Mouse (Mus musculus) stomach, embryonic 14.5 days (tissue): ENCODE data around the gene Glp1r. TPM values are rescaled to one million over a fixed set of nuclear protein-coding genes. Genes with fewer than 3 reads are reported as not detected.

ENCODE experiments used
- ATAC-seq: fragments of 200-750 bp; cut with Nextera tagmentation; 2 replicates; pipeline ENCODE4 v1.8.0; 2017; ENCODE audit warnings: low read depth, moderate TSS enrichment; ENCODE audit not compliant: insufficient number of reproducible peaks, insufficient read depth, low FRiP score
- H3K27ac ChIP-seq: fragments of 300-500 bp; sonication (generic); 2 replicates; pipeline ENCODE4 v1.5.1; 2014; ENCODE audit warnings: mild to moderate bottlenecking, low read length, moderate library complexity, mixed read lengths
- H3K27me3 ChIP-seq: fragments of 300-500 bp; sonication (generic); 2 replicates; pipeline ENCODE4 v1.6.1; 2014; ENCODE audit warnings: low read length, control low read depth, mixed read lengths; ENCODE audit not compliant: control insufficient read depth, insufficient read depth
- H3K36me3 ChIP-seq: fragments of 300-500 bp; sonication (generic); 2 replicates; pipeline ENCODE4 v1.6.1; 2014; ENCODE audit warnings: mild to moderate bottlenecking, control low read depth, low read length, moderate library complexity, mixed read lengths; ENCODE audit not compliant: control insufficient read depth, insufficient read depth
- H3K4me1 ChIP-seq: fragments of 300-500 bp; sonication (generic); 2 replicates; pipeline ENCODE4 v1.6.1; 2014; ENCODE audit warnings: low read length, control low read depth, mixed read lengths; ENCODE audit not compliant: control insufficient read depth, insufficient read depth
- H3K4me2 ChIP-seq: fragments of 300-500 bp; sonication (generic); replicated peaks from 2 replicates; pipeline ENCODE4 v1.6.1; 2014; ENCODE audit warnings: low read depth, low read length, control low read depth
- H3K4me3 ChIP-seq: fragments of 300-500 bp; sonication (generic); 2 replicates; pipeline ENCODE4 v1.5.1; 2014; ENCODE audit warnings: low read depth, low read length, control low read depth
- H3K9ac ChIP-seq: fragments of 300-500 bp; sonication (generic); replicated peaks from 2 replicates; pipeline ENCODE4 v1.6.1; 2014; ENCODE audit warnings: low read depth, mild to moderate bottlenecking, control low read depth, low read length, moderate library complexity, mixed read lengths
- H3K9me3 ChIP-seq: fragments of 300-500 bp; sonication (generic); 2 replicates; pipeline ENCODE4 v1.6.1; 2016; ENCODE audit warnings: low read depth, low read length, control low read depth; ENCODE audit not compliant: control insufficient read depth
- WGBS: fragments of 180-500 bp; shearing (Covaris S2); extraction: QIAGEN DNeasy Blood & Tissue Kit; methylation state at CpG from one replicate; pipeline ENCODE4 v1.1.7; 2014; 5-methylcytosine and 5-hydroxymethylcytosine counted together
- polyA plus RNA-seq: library from polyadenylated mRNA; unstranded; fragments of >200 nt; fragmentation: Nextera tagmentation; extraction: Ambion mirVana; gene quantifications from 2 replicates; pipeline ENCODE4 v1.2.1, GENCODE M21; 2014

Gene Glp1r
- polyA plus RNA-seq, 1 experiment from 2014 or later, result 0.23 TPM

DNA sequence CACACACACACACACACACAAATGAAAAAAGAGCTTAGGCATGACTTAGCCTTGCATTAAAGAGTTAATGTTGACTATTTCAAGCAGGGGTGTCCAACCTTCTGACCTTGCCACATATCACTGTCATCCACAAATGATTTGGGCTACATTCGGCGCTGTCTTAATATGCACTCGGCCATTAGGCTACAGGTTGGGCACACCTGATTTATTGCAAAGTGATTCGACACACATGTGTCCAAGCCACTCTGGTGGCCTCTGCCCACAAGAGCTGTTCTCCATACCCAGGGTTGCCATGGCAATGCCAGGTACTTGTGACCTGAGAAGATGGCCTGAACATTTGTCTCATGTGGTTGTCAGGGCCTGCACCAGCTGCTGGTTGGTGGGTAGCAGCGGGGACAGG lies 31.2 kb downstream of the Glp1r start:
- H3K4me3 ChIP-seq, result no peak overlapping the region
- H3K9me3 ChIP-seq, result no peaks in the 10 kb centered on the region
- ATAC-seq, result no peak
- no peak overlapping the region for H3K27ac ChIP-seq
- H3K9ac ChIP-seq, result no peak overlapping the region
- H3K36me3 ChIP-seq, result no peaks in the 10 kb centered on the region
- H3K4me2 ChIP-seq, result no peak overlapping the region
- no peaks in the 10 kb centered on the region for H3K4me1 ChIP-seq
- WGBS, result 46% methylated on average over 5 of the region's 5 CpGs
- no peaks in the 10 kb centered on the region for H3K27me3 ChIP-seq

DNA sequence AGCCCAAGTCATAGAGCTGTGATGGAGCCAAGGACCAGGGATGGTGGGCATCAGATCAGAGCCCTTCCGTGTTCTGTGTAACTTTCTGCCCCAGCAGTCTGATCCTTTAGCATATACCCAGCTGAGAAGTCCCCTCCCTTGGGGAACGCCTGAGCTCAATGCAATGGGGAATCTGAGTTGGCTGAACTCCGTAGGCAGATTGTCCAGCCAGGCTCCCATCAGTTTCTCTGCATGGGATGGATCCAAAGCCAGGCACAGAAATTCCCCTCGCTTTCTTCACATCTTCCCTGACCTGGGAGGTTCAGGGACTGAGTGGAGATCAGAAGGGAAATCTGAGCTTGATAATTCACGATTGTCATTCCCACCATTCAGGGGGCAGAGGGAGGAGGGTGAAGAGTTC lies 33.7 kb downstream of the Glp1r start:
- ATAC-seq, result no peak
- Histone ChIP-seq H3K27me3 (no peaks in the 10 kb centered on the region), H3K4me3 (no peak overlapping the region), H3K9ac (no peak overlapping the region), H3K4me1 (no peaks in the 10 kb centered on the region), H3K27ac (no peak overlapping the region), H3K36me3 (no peaks in the 10 kb centered on the region), H3K4me2 (no peak overlapping the region), H3K9me3 (no peaks in the 10 kb centered on the region)
- 67% methylated on average over 5 of the region's 5 CpGs for WGBS

DNA sequence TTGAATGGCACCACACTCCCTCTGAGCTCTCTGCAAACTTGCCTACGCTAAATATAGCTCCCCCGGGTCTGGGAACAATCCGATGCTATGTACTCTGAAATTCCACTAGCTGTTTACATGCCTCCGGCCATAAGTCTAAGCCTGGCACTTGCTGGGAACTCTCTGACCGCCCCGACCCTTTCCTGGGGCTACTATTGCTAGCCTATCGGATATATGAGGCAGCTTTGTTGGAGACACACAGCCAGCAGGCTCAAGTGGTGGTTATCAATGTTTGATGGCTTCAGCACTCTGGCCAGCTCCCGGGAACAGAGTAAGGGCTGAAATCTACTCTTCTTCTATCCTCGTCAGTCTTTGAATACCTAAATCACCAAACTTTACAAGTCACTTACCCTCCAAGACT lies 36.9 kb downstream of the Glp1r start:
- Histone ChIP-seq H3K4me1 (no peaks in the 10 kb centered on the region), H3K27ac (no peak overlapping the region), H3K27me3 (no peaks in the 10 kb centered on the region), H3K9ac (no peak overlapping the region), H3K9me3 (no peaks in the 10 kb centered on the region), H3K4me2 (no peak overlapping the region), H3K4me3 (no peak overlapping the region), H3K36me3 (no peaks in the 10 kb centered on the region)
- no peak for ATAC-seq
- 44% methylated on average over 9 of the region's 9 CpGs for WGBS

DNA sequence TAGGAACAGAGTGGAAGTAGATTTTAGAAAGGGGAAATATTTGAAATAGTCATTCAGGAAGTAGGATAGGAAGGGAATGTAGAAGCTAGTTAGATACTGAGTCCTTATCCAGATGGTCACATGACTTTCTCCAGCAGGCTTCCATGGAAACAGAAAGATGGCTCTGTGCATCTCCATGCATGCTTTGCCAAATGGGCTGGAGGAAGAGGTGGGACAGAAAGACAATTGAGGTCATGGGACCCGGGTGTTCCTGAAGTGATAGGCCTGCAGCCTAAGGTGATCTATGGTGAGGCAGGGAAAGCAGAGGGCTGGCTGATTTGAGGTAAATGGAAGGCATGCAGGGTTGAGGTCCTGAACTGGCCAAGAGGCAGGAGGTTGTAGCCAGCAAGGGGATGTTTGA lies 46.8 kb downstream of the Glp1r start:
- no peak for ATAC-seq
- H3K36me3 ChIP-seq, result no peaks in the 10 kb centered on the region
- no peaks in the 10 kb centered on the region for H3K4me1 ChIP-seq
- no peaks in the 10 kb centered on the region for H3K27me3 ChIP-seq
- no peak overlapping the region for H3K4me2 ChIP-seq
- no peak overlapping the region for H3K4me3 ChIP-seq
- WGBS, result 82% methylated on average over 1 of the region's 1 CpGs
- no peaks in the 10 kb centered on the region for H3K9me3 ChIP-seq
- no peak overlapping the region for H3K27ac ChIP-seq
- H3K9ac ChIP-seq, result no peak overlapping the region

DNA sequence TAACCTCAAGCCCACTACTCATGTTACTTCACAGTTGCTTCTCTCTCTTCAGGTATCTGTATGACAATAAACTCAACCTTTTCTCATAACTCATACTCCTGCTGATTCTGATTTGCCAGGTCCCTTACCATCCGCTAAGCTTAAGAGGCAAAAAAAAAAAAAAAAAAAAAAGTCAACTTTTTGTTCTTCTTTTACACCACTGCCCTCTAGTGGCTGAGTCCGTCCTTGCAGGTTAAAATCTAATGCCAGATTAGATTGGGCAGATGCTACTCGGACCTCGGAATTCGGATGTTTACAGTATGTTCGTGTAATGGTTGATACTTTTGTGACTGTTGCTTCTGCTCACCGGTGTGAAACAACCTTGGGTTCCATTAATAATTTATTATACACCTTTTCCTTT lies 49.2 kb downstream of the Glp1r start:
- 3% methylated on average over 7 of the region's 7 CpGs for WGBS

DNA sequence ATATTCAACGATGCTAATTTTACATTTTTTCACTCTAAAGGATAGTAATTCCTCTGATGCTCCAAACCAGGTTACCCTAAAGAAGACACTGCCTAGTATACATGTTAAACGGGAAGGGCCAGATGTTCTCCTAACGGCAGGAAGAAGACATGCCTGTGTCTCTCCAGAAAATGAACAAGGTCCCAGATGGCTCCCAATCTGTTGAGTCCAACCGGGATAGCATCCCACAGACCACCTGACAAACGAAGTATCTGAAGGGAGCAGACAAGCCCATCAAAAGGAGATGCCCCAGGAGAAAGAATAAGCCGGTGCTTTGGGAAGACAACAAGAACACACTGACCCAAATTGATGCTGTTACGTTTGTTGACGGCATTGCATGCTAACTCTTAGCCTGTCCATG lies 50.0 kb downstream of the Glp1r start:
- Histone ChIP-seq H3K27me3 (no peaks in the 10 kb centered on the region), H3K9ac (no peak overlapping the region), H3K4me2 (no peak overlapping the region), H3K4me1 (no peaks in the 10 kb centered on the region), H3K9me3 (no peaks in the 10 kb centered on the region), H3K4me3 (no peak overlapping the region), H3K27ac (no peak overlapping the region), H3K36me3 (no peaks in the 10 kb centered on the region)
- ATAC-seq, result no peak
- WGBS, result 68% methylated on average over 8 of the region's 8 CpGs

More for the DNA sequence above, 49.2 kb downstream of the Glp1r start:
- Histone ChIP-seq H3K27me3 (no peaks in the 10 kb centered on the region), H3K36me3 (no peaks in the 10 kb centered on the region), H3K27ac (no peak overlapping the region), H3K4me2 (no peak overlapping the region), H3K9me3 (no peaks in the 10 kb centered on the region), H3K9ac (no peak overlapping the region), H3K4me1 (no peaks in the 10 kb centered on the region), H3K4me3 (no peak overlapping the region)
- no peak for ATAC-seq

DNA sequence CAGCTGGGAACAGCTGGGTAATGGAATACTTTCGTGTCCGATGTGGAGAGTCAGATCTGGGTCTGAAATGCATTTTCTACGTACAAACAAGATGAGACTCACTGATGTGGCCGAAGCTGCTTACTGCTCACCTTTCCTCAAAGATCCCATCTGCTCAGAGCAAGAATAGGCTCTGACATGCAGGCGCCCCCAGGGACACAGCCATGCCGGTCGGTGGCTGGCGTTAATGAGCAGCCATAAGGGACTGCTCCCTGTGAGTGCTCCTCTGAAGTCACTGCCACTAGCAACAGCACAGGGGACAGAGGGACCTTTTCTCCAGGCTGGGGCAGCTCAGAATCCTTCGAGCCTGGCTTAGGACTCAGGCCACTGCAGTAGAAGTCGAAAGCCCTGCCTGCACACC lies 52.7 kb downstream of the Glp1r start, which contains the start of gene Umodl1:
TSS of gene Umodl1 (plus strand) at position 301 of the 400 bp plus-strand sequence.
- Histone ChIP-seq H3K36me3 (no peaks in the 10 kb centered on the region), H3K9me3 (no peaks in the 10 kb centered on the region), H3K27me3 (no peaks in the 10 kb centered on the region), H3K27ac (no peak within 1 kb of the TSS), H3K9ac (no peak within 1 kb of the TSS), H3K4me3 (no peak within 1 kb of the TSS), H3K4me2 (no peak within 1 kb of the TSS), H3K4me1 (no peaks in the 10 kb centered on the region)
- WGBS, result 42% methylated on average over 10 of the region's 10 CpGs
- no peak for ATAC-seq

DNA sequence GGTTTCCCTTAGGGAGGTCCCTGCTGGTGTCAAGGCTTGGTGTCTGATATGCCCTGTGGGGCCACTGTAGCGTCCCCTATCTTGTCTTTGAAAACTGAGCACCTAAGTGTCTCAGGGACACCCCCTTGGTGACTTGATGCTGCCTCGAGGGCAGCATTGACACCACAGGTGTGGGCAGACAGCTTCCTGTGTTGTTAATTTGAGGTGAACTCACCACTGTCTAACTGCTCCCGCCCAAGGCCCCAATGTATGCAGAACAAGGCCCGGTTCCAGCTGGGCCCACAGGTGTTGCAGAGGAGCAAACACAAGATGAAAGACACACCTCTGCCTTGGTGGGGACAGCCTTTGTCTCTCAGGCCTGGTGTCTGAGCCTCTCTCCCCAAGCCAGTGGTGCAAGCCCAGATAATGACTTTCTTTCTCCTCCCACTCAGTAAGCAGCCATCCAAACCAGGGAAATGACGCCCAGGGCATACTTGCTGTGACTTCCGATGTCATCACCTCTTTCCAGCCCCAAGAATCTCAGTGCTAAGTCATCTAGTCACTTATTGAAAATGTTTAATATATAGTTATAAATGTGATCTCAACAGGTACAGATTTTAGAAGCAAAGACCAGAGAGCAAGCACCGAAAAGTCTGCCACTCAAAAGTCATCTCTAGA lies 60.4 kb downstream of the Glp1r start:
- 46% methylated on average over 7 of the region's 7 CpGs for WGBS
- ATAC-seq, result no peak

DNA sequence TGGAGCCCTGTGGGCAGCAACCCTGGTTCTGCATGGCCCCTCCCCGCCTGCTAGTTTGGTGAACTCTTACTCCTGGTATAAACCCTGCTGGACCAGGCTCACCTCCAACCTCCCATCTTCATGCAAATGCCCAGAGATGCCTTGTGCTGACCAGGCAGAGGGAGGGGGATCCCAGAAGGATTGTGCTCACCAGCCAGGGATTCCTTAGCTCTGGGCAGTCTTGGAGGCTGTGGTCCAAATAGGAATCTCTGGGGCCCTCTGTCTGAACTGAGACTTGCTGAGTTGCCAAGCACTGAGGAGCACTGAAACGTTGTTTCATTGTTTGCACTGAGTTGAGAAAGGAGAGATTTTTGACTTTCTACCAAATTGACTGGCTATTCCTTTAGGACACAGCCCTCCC lies 61.3 kb downstream of the Glp1r start:
- Histone ChIP-seq H3K9me3 (no peaks in the 10 kb centered on the region), H3K27ac (no peak overlapping the region), H3K36me3 (no peaks in the 10 kb centered on the region), H3K4me1 (no peaks in the 10 kb centered on the region), H3K27me3 (no peaks in the 10 kb centered on the region), H3K4me2 (no peak overlapping the region), H3K9ac (no peak overlapping the region), H3K4me3 (no peak overlapping the region)
- ATAC-seq, result no peak
- 32% methylated on average over 2 of the region's 2 CpGs for WGBS

More for the DNA sequence above, 60.4 kb downstream of the Glp1r start:
- H3K9me3 ChIP-seq, result no peaks in the 10 kb centered on the region
- no peaks in the 10 kb centered on the region for H3K27me3 ChIP-seq
- no peak overlapping the region for H3K4me2 ChIP-seq
- H3K9ac ChIP-seq, result no peak overlapping the region
- H3K4me3 ChIP-seq, result no peak overlapping the region
- no peak overlapping the region for H3K27ac ChIP-seq
- no peaks in the 10 kb centered on the region for H3K36me3 ChIP-seq
- H3K4me1 ChIP-seq, result no peaks in the 10 kb centered on the region
